Comparison of ENCODE assay signal across 7 mouse cellular contexts in genomic region chr16:62940388-62941003, GRCm38 (mm10).
DNase-seq lines count a peak whose midpoint lies in the region; ATAC-seq lines count a peak whose summit lies in the region.

No protein-coding gene starts in this region.

- H3K9me3 ChIP-seq in limb, embryonic 11.5 days (ENCODE audit: control insufficient read depth, low read length), result no peaks in the 10 kb centered on the region
- H3K9me3 ChIP-seq in midbrain, embryonic 12.5 days, result no peaks in the 10 kb centered on the region

- H3K4me2 ChIP-seq in limb, embryonic 11.5 days (ENCODE audit: low read depth, severe bottlenecking), result no peak overlapping the region
- peak overlapping the region; percentile 29; the same call in 1 of the 2 replicates for H3K4me2 ChIP-seq in midbrain, embryonic 12.5 days (replicated peaks)

- intact Hi-C loops in gastrocnemius, postnatal 36 days (cut with DNase I), result no loop called here

- peaks cover 3% of the 10 kb centered on the region; the same call in 1 of the 2 replicates for H3K4me1 ChIP-seq in limb, embryonic 11.5 days (ENCODE audit: control insufficient read depth, insufficient read depth, low read length)
- peaks cover 7% of the 10 kb centered on the region; the same call in 1 of the 2 replicates for H3K4me1 ChIP-seq in midbrain, embryonic 12.5 days

- no peaks in the 10 kb centered on the region for H3K27me3 ChIP-seq in limb, embryonic 11.5 days (ENCODE audit: control insufficient read depth, insufficient read depth, low read length)
- H3K27me3 ChIP-seq in midbrain, embryonic 12.5 days, result no peaks in the 10 kb centered on the region; the same call in 1 of the 2 replicates

- H3K9ac ChIP-seq in limb, embryonic 11.5 days (ENCODE audit: low read length), result no peak overlapping the region
- H3K9ac ChIP-seq in midbrain, embryonic 12.5 days (replicated peaks), result no peak overlapping the region

- H3K4me3 ChIP-seq in limb, embryonic 11.5 days (ENCODE audit: low read depth, low read length), result no peak overlapping the region
- no peak overlapping the region for H3K4me3 ChIP-seq in midbrain, embryonic 12.5 days

- no peaks in the 10 kb centered on the region for H3K36me3 ChIP-seq in limb, embryonic 11.5 days (ENCODE audit: control insufficient read depth, insufficient read depth, low read length)
- no peaks in the 10 kb centered on the region for H3K36me3 ChIP-seq in midbrain, embryonic 12.5 days

- WGBS in limb, embryonic 11.5 days, result 25% methylated on average over 16 of the region's 16 CpGs
- WGBS in midbrain, embryonic 12.5 days, result 27% methylated on average over 16 of the region's 16 CpGs

- ATAC-seq in limb, embryonic 11.5 days (ENCODE audit: insufficient number of reproducible peaks, low FRiP score, low TSS enrichment, low read depth), result no peak
- ATAC-seq in midbrain, embryonic 12.5 days (ENCODE audit: low FRiP score, low read depth), result peak; percentile 79

- DNase-seq in adrenal gland, adult 2 months, result peak; percentile 63
- peak; percentile 92 for DNase-seq in embryo, embryonic 10 days (ENCODE audit: low spot score)
- peak; percentile 21 to 42 for DNase-seq in gastrocnemius, postnatal 36 days
- peak; percentile 54 for DNase-seq in kidney, adult 18-20 months
- peak; percentile 86 for DNase-seq in limb, embryonic 11.5 days (ENCODE audit: low spot score)
- peak; percentile 20 for DNase-seq in spleen, adult 12 weeks (ENCODE audit: low spot score)

- no peak overlapping the region for H3K27ac ChIP-seq in limb, embryonic 11.5 days (replicated peaks; ENCODE audit: low read depth, low read length)
- H3K27ac ChIP-seq in midbrain, embryonic 12.5 days (replicated peaks), result no peak overlapping the region

Comparison
In these comparisons a context has a peak if more than half of its experiments do, and no peak if none do; other contexts are left out.
1. DNase-seq: peak in every context shown above with its lines; median percentile 92 in embryo, embryonic 10 days; 86 in limb, embryonic 11.5 days; 63 in adrenal gland, adult 2 months; 54 in kidney, adult 18-20 months; 32 in gastrocnemius, postnatal 36 days; 20 in spleen, adult 12 weeks.